Mouse (Mus musculus): ENCODE measurements around the gene Ppa2.

DNA sequence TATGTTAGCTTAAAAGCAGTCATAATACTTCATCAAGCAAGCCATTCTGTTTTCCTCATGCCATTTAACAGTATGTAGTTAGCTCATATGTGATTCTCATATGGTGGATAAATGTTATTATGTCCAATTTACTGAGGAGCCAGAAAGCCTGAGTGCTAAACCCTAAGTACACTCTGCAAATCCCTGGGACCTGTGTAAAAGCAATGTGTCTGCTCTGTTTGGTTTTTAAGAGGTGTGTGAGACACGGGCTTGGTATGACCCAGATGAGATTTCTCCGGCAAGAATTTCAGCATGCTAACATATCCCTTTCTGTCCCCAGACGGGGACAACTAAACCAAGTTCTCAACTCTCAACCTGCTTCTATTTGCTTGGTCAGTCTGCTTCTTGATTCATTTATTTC, 5.6 kb upstream of the Ppa2 start:
- TF ChIP-seq CTCF (IDR thresholded peaks at IDR 0.05; ENCODE audit: low read depth, low read length), result no peak
- TF ChIP-seq EP300 (IDR thresholded peaks at IDR 0.05; ENCODE audit: insufficient read depth, low read depth, low read length), result no peak
- no peak for TF ChIP-seq POLR2A (IDR thresholded peaks at IDR 0.05; ENCODE audit: insufficient read depth, low read length)

Data from ES-Bruce4 (cell line).